Mouse (Mus musculus): ENCODE results near the gene Rnase4.
A peak's percentile ranks its signal among the peaks of the same experiment; 100 is the strongest.

Gene Rnase4

DNA sequence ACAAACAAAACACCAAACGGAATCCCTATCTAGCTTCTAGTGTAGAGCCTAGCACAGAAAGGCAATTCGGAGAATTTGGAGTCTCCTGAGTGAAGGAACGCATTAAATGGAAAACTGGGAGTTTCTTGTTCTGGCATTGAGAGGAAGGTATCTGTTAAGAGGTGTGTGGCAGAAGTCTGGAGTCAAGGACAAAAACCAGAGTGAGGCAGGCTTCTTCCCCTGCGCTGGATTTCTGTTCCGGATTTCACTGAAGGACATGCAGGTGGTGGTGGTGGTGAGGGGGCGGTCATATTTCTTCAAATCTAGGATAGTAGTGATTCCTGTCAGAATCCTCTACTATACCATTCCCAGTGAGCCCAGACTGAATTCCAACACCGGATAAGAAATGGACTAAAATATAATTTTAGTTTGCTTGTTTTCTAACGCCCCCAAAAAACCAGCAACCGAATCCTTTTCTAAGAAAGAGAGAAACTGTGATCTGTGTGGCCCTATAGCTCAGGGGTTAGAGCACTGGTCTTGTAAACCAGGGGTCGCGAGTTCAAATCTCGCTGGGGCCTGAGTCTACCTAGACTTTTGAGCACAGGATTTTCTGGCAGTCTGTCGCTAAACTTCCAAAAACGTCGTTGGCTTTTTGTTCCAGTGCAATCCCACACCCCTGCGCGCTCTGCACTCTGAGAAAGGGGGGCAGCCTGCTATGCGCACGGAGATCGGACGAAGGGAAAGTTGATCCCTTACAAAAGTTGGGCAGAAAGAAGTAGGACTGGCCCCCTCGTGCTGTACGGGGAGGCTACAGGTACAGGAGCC is 2.5 kb upstream of the Rnase4 start:
- peak in 1 of 2 experiments; percentile 71 for DNase-seq (ENCODE audit: low read depth in 1 of 2, low spot score in 2 of 2)

- DNase-seq (ENCODE audit: low read depth in 1 of 2, low spot score in 2 of 2) = peak; percentile 92 to 96
Observed at GRCm38 (mm10) chr14:51088970-51089673, 1.8 kb upstream of the Rnase4 start.

DNA sequence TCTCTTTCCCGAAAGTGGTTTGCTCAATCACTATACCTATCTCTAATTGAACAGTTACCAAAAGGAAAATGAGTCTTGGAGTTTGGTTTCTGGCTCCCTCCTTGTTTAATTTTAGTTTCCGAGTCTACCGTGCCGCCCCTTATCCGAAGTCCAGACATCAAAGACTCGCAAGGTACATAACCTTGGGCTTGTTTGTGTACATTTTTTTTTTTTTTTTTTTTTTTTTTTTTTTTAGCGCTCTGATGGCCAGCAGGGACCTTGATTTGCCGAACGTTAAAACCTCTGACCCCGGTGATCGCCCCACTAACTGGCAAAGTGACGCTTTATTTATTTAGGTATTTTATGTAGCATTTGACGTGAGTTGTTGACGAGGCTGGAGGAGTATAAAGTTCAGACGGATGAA is 1.2 kb upstream of the Rnase4 start:
- DNase-seq (ENCODE audit: low read depth in 1 of 2, low spot score in 2 of 2) = peak in 1 of 2 experiments; percentile 19

DNA sequence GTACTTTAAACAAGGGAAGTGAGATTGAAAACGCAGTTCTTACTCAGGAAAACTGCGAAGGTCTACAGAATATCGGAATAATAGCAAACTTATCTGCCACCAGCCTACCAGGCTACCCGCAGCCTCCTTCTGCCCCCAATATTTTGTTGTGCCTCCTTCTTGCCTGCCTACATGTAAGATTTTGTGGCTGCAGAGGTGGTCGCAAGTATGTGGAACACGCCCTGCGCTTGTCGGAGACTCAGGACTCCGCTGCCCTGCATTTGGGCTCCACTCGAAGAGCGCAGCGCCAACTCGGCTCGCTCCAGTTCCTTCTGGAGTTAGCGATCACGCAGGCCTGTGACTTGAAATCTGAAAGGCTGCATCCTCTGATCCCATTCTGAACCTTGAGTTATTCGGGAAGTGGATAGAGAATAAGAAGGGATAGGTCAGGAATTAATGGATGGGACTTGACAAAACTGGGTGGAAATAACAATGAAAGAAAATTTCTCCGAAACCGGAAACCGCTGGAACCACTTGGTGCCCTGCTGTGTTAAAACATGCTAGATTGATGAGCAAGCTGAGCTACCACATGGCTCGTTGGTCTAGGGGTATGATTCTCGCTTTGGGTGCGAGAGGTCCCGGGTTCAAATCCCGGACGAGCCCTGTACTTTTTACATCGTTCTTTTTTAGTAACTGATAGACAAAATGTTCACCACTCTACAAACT is 648 bp upstream of the Rnase4 start:
- DNase-seq (ENCODE audit: low read depth in 1 of 2, low spot score in 2 of 2) = peak; percentile 55 to 80

- DNase-seq (ENCODE audit: low read depth in 1 of 2, low spot score in 2 of 2) = no peak
Observed at GRCm38 (mm10) chr14:51092073-51092620, 1.3 kb downstream of the Rnase4 start.

- no peak for DNase-seq (ENCODE audit: low read depth in 1 of 2, low spot score in 2 of 2)
Observed at GRCm38 (mm10) chr14:51093496-51093895, 2.6 kb downstream of the Rnase4 start.

DNA sequence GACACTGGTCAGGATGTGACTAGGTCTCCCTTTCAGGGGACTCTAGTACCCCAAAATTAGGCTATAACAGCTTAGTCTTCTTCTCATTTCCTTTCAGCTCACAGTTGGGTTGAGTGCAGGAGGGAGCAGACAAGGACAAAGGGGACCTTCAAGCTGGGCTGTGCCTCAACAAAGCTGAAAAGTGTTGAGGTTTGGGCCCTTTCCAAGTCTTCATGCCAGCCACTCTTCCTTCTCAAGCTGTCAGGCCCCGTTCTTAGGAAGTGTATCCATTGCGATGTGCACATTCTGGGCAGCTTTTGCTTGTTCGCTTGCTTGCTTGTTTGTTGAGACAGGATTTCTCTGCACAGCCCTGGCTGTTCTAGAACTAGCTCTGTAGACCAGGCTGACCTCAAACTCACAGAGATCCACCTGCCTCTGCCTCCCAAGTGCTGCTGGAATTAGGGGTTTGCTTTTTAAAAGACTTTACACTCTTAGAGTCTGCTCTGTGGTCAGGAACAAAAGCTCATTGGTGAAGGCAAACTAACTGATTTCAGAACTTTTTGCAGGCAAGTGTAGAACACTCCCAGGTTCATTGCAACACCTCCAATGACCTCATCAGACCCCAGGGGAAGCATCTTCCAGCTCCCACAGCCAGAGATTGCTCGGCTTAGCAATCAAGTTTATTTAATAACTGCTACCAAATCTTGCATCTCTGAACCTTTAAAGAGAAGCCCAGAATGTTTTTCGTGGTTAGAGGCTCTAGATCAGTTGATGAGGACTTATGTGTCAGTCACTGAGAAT is 3.4 kb downstream of the Rnase4 start:
- DNase-seq (ENCODE audit: low read depth in 1 of 2, low spot score in 2 of 2) = no peak

DNA sequence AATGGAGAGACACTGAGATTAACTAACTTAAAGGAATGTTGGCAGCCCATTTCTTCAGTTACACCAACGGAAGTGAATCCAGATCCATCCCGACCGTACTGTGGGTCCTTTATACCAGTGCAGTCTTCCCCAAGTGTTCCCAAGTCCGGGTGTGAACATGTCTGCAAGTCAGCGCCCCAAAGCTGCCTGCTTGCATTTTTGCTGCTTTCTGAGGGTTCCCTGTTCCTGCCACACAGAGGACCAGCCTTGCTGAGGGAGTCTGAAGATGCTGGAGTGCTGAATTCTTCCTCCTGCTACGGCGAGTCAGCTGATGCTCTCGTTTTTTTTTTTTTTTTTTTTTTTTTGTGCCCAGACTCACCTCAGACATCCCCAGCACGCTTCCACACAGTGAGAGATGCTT is 4.0 kb downstream of the Rnase4 start:
- DNase-seq (ENCODE audit: low read depth in 1 of 2, low spot score in 2 of 2) = no peak

DNA sequence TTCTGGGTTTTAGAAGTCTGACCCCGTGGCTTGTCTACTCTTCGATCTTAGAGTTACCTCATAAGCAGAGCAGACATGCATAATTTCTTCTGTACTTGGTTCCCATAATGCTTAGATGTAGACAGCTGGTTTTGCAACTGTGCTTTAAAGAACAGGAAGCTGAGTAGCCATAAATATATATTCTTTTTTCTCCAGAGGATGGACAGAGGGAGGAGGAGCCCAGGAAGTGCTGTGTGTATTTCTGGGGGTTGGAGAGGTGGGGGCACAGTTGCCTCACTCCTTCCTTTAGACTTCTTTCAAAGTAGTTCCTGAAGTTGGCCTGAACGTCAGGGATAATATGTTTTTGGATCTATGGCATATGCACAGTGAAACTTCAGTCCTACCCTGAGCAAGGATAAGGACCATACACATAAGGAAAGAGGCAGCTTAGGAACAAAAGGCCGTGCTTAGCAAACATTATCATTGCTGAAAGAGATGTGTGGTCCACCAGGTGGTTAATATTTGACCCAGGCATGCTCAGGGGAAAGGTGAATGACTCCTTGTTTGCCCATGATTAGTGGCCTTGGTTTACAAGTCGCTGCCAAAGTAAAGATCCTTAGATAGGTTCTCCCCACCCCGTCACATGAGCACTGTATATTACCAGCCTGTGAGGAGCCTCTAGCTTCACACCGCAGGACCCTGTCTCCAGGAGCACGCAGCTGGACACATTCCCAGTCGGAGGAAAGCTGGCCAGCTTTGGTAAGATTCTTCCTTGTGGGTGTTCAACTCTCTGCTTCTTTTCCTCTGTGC is 5.1 kb downstream of the Rnase4 start:
- DNase-seq (ENCODE audit: low read depth in 1 of 2, low spot score in 2 of 2) = no peak

DNA sequence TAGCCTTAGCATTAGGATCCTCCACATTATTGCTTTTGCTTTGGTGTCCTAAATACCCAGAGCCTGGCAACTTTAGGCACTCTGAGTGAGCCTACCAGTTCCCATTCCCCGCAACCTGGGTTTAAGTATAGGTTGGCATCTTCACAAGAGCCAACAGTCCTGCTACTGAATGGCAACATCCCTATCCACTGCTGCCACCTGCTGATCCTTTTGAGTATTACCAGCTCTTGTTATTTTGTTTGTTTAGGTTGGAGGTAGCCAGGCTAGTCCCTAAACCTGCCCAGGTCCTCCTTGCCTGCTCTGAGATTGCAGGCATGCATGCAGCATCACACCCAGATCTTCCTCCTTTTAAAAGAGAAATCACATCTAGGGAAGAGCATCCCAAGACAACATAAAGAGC is 7.4 kb downstream of the Rnase4 start:
- peak in 1 of 2 experiments; percentile 54 for DNase-seq (ENCODE audit: low read depth in 1 of 2, low spot score in 2 of 2)

DNA sequence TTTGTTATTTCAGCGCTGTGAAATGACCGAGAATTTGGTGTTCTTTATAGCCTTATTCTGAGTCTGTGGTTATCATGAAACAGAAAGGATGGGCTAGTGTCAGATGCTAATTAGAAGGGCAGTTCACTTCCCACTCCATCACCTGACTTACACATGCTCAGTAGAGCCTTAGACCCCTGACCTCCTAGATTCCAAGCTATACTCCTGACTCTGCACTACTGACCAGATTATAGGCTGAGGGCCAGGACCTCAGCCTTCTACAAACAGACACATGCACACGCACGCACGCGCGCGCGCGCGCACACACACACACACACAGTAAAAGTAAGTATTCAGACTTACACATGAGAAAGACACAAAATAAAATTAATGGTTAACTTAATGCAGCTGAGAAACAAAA is 8.0 kb downstream of the Rnase4 start:
- DNase-seq (ENCODE audit: low read depth in 1 of 2, low spot score in 2 of 2) = no peak

- DNase-seq (ENCODE audit: low read depth in 1 of 2, low spot score in 2 of 2) = no peak
Observed at GRCm38 (mm10) chr14:51101284-51101683, 10.4 kb downstream of the Rnase4 start.

DNA sequence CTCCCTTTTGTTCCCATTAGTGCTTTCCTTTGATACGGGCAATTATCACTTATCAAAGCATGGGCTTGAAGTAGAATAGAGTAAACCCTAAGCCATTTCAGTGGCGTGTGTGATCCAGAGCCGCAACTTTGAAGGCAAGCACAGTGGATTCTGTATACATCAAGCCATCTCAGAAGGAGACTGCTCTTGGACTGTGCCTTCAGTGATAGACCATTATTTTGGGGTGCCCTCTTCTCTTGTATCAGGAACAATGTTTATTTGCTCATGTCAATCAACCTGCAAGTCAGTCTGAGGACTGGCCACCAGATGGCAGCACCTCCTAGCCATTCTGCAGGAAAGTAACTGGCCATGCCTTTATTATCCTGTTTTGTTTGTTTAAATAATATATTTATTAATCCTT is 12.3 kb downstream of the Rnase4 start:
- DNase-seq (ENCODE audit: low read depth in 1 of 2, low spot score in 2 of 2) = peak in 1 of 2 experiments; percentile 48

- DNase-seq (ENCODE audit: low read depth in 1 of 2, low spot score in 2 of 2) = no peak
Observed at GRCm38 (mm10) chr14:51104366-51104765, 13.5 kb downstream of the Rnase4 start.

DNA sequence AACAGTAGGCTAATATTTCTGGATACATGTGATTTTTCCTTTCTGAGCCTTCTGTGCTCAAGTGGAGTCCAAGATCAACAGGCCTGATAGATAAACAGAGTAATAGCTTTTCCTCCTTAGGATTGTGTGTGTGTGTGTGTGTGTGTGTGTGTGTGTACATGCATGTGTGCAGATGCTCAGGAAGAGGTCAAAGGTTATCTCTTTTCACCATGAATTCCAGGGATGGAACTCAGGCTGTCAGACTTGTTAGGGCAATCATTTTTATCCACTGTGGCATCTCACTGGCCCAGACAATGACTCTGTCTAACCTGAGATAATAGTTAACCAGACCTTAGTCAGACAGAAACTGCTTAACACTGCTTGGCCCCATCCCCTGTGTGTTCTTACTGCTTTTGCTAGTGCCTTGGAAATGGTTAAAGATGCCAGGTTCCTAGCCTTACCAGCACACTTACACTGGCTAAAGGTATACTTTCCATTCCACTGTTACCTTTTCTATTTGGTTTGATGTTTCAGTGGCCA is 15.6 kb downstream of the Rnase4 start:
- no peak for DNase-seq (ENCODE audit: low read depth in 1 of 2, low spot score in 2 of 2)

GRCm38 (mm10) chr14:51111966-51112365 is 21.1 kb downstream of the Rnase4 start:
- no peak for DNase-seq (ENCODE audit: low read depth in 1 of 2, low spot score in 2 of 2)

DNA sequence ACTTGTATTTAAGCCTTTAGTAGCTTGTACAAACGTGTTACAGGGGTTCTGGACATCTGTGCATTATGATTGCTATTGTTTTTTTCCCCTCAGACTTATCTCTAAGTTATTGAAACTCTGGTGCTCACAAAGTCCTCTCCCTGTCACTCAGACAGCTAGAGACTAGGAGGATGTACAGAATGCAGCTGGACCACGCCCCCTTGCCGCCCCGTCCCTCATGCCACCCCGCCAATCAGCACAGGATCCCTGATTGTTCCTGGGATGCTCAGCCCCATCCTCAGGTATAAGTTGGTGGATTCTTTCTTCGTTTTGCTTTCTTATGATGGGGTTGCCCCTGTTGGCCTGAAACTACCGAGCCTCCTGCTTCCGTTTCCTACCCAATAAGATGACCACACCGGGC is 22.6 kb downstream of the Rnase4 start:
- no peak for DNase-seq (ENCODE audit: low read depth in 1 of 2, low spot score in 2 of 2)

- no peak for DNase-seq (ENCODE audit: low read depth in 1 of 2, low spot score in 2 of 2)
Observed at GRCm38 (mm10) chr14:51113916-51114560, 23.2 kb downstream of the Rnase4 start, which contains the start of gene Eddm3b. TSS of gene Eddm3b (plus strand) at chr14:51114426.

GRCm38 (mm10) chr14:51125684-51126083 is 34.8 kb downstream of the Rnase4 start:
- DNase-seq (ENCODE audit: low read depth in 1 of 2, low spot score in 2 of 2) = no peak

Measured in monocyte, adult 2 months (primary cell).